Mouse (Mus musculus) neural tube, embryonic 15.5 days (tissue): ENCODE measurements around the gene 1700025G04Rik. TPM values are rescaled to one million over a fixed set of nuclear protein-coding genes. Genes with fewer than 3 reads are reported as not detected.

Experiments used
- ATAC-seq: fragments of 200-750 bp; cut with Nextera tagmentation; 2 replicates; pipeline ENCODE4 v1.8.0; 2017; ENCODE audit warnings: mild to moderate bottlenecking, moderate TSS enrichment, moderate library complexity; ENCODE audit not compliant: low FRiP score
- H3K27ac ChIP-seq: fragments of 300-500 bp; sonication (generic); replicated peaks from 2 replicates; pipeline ENCODE4 v1.5.1; 2015; ENCODE audit warnings: mild to moderate bottlenecking, inconsistent platforms
- H3K27me3 ChIP-seq: fragments of 300-500 bp; sonication (generic); replicated peaks from 2 replicates; pipeline ENCODE4 v1.6.1; 2015; ENCODE audit warnings: inconsistent platforms
- H3K36me3 ChIP-seq: fragments of 300-500 bp; sonication (generic); 2 replicates; pipeline ENCODE4 v1.6.1; 2015; ENCODE audit warnings: inconsistent platforms
- H3K4me1 ChIP-seq: fragments of 300-500 bp; sonication (generic); 2 replicates; pipeline ENCODE4 v1.6.1; 2015; ENCODE audit warnings: inconsistent platforms
- H3K4me2 ChIP-seq: fragments of 300-500 bp; sonication (generic); 2 replicates; pipeline ENCODE4 v1.6.1; 2015; ENCODE audit warnings: inconsistent platforms, mild to moderate bottlenecking, moderate library complexity
- H3K4me3 ChIP-seq: fragments of 300-500 bp; sonication (generic); replicated peaks from 2 replicates; pipeline ENCODE4 v1.5.1; 2015; ENCODE audit warnings: mild to moderate bottlenecking, inconsistent platforms
- H3K9ac ChIP-seq: fragments of 300-500 bp; sonication (generic); replicated peaks from 2 replicates; pipeline ENCODE4 v1.6.1; 2015; ENCODE audit warnings: mild to moderate bottlenecking, inconsistent platforms
- H3K9me3 ChIP-seq: fragments of 300-500 bp; sonication (generic); replicated peaks from 2 replicates; pipeline ENCODE4 v1.6.1; 2016; ENCODE audit warnings: inconsistent platforms
- WGBS: fragments of 180-500 bp; shearing (Covaris S2); methylation state at CpG from one replicate; pipeline ENCODE4 v1.1.7; 2015; ENCODE audit warnings: mixed read lengths; 5-methylcytosine and 5-hydroxymethylcytosine counted together
- polyA plus RNA-seq: library from polyadenylated mRNA; unstranded; fragments of >200 nt; fragmentation: Nextera tagmentation; extraction: Ambion mirVana; gene quantifications from 2 replicates; pipeline ENCODE4 v1.2.1, GENCODE M21; 2015

1700025G04Rik gene
- polyA plus RNA-seq, 1 experiment from 2014 or later, result 35.7 TPM

GRCm38 (mm10) chr1:152028718-152029117, 61.2 kb downstream of the 1700025G04Rik start:
- no peaks in the 10 kb centered on the region for H3K9me3 ChIP-seq
- H3K4me2 ChIP-seq, result no peak overlapping the region
- no peaks in the 10 kb centered on the region for H3K27me3 ChIP-seq
- no peak for ATAC-seq
- peaks cover 9% of the 10 kb centered on the region; the same call in 1 of the 2 replicates for H3K4me1 ChIP-seq
- 91% methylated on average over 4 of the region's 4 CpGs for WGBS
- no peak overlapping the region for H3K27ac ChIP-seq
- H3K9ac ChIP-seq, result no peak overlapping the region
- H3K36me3 ChIP-seq, result no peaks in the 10 kb centered on the region
- H3K4me3 ChIP-seq, result no peak overlapping the region

GRCm38 (mm10) chr1:152026762-152027161, 63.2 kb downstream of the 1700025G04Rik start:
- Histone ChIP-seq H3K27ac (no peak overlapping the region), H3K36me3 (no peaks in the 10 kb centered on the region), H3K9ac (no peak overlapping the region), H3K27me3 (no peaks in the 10 kb centered on the region), H3K4me3 (no peak overlapping the region), H3K4me1 (peaks cover 9% of the 10 kb centered on the region; the same call in 1 of the 2 replicates), H3K4me2 (no peak overlapping the region), H3K9me3 (no peaks in the 10 kb centered on the region)
- no peak for ATAC-seq
- 93% methylated on average over 4 of the region's 4 CpGs for WGBS

GRCm38 (mm10) chr1:152025308-152025707, 64.6 kb downstream of the 1700025G04Rik start:
- Histone ChIP-seq H3K9ac (no peak overlapping the region), H3K9me3 (no peaks in the 10 kb centered on the region), H3K27me3 (no peaks in the 10 kb centered on the region), H3K4me1 (peaks cover 5% of the 10 kb centered on the region; the same call in 1 of the 2 replicates), H3K36me3 (no peaks in the 10 kb centered on the region), H3K4me2 (no peak overlapping the region), H3K27ac (no peak overlapping the region), H3K4me3 (no peak overlapping the region)
- 88% methylated on average over 4 of the region's 4 CpGs for WGBS
- no peak for ATAC-seq

- no peak overlapping the region for H3K4me2 ChIP-seq
- H3K36me3 ChIP-seq, result no peaks in the 10 kb centered on the region
- H3K9ac ChIP-seq, result no peak overlapping the region
- no peaks in the 10 kb centered on the region for H3K27me3 ChIP-seq
- H3K9me3 ChIP-seq, result no peaks in the 10 kb centered on the region
- H3K4me3 ChIP-seq, result no peak overlapping the region
- peak; percentile 28; the same call in 1 of the 2 replicates for ATAC-seq
- WGBS, result 69% methylated on average over 18 of the region's 18 CpGs
- no peak overlapping the region for H3K27ac ChIP-seq
- H3K4me1 ChIP-seq, result peaks cover 11% of the 10 kb centered on the region
Observed at GRCm38 (mm10) chr1:152024019-152024787, 65.7 kb downstream of the 1700025G04Rik start.

GRCm38 (mm10) chr1:152020812-152021211, 69.1 kb downstream of the 1700025G04Rik start:
- H3K27me3 ChIP-seq, result no peaks in the 10 kb centered on the region
- H3K9me3 ChIP-seq, result no peaks in the 10 kb centered on the region
- H3K4me2 ChIP-seq, result no peak overlapping the region
- no peak overlapping the region for H3K27ac ChIP-seq
- H3K4me1 ChIP-seq, result peaks cover 16% of the 10 kb centered on the region
- no peak overlapping the region for H3K9ac ChIP-seq
- ATAC-seq, result no peak
- WGBS, result 91% methylated on average over 6 of the region's 6 CpGs
- H3K4me3 ChIP-seq, result no peak overlapping the region
- no peaks in the 10 kb centered on the region for H3K36me3 ChIP-seq

- WGBS, result 92% methylated on average over 5 of the region's 5 CpGs
Observed at GRCm38 (mm10) chr1:152020070-152020469, 69.9 kb downstream of the 1700025G04Rik start.

GRCm38 (mm10) chr1:152019196-152019595, 70.7 kb downstream of the 1700025G04Rik start:
- Histone ChIP-seq H3K27me3 (no peaks in the 10 kb centered on the region), H3K9me3 (no peaks in the 10 kb centered on the region), H3K4me1 (peaks cover 14% of the 10 kb centered on the region), H3K27ac (no peak overlapping the region), H3K9ac (no peak overlapping the region), H3K4me2 (no peak overlapping the region), H3K36me3 (no peaks in the 10 kb centered on the region), H3K4me3 (no peak overlapping the region)
- 13% methylated on average over 5 of the region's 5 CpGs for WGBS
- ATAC-seq, result peak; percentile 62; the same call in 1 of the 2 replicates

More at GRCm38 (mm10) chr1:152020070-152020469, 69.9 kb downstream of the 1700025G04Rik start:
- no peaks in the 10 kb centered on the region for H3K27me3 ChIP-seq
- no peaks in the 10 kb centered on the region for H3K9me3 ChIP-seq
- H3K9ac ChIP-seq, result no peak overlapping the region
- peaks cover 16% of the 10 kb centered on the region for H3K4me1 ChIP-seq
- H3K4me3 ChIP-seq, result no peak overlapping the region
- H3K4me2 ChIP-seq, result no peak overlapping the region
- no peaks in the 10 kb centered on the region for H3K36me3 ChIP-seq
- no peak for ATAC-seq
- H3K27ac ChIP-seq, result no peak overlapping the region

- 67% methylated on average over 3 of the region's 3 CpGs for WGBS
- Histone ChIP-seq H3K9ac (no peak overlapping the region), H3K4me3 (no peak overlapping the region), H3K4me1 (peaks cover 11% of the 10 kb centered on the region; the same call in 1 of the 2 replicates), H3K27ac (no peak overlapping the region), H3K4me2 (no peak overlapping the region), H3K9me3 (no peaks in the 10 kb centered on the region), H3K36me3 (no peaks in the 10 kb centered on the region), H3K27me3 (no peaks in the 10 kb centered on the region)
- no peak for ATAC-seq
Observed at GRCm38 (mm10) chr1:152018322-152018721, 71.6 kb downstream of the 1700025G04Rik start.

GRCm38 (mm10) chr1:152016663-152017062, 73.3 kb downstream of the 1700025G04Rik start:
- H3K27ac ChIP-seq, result no peak overlapping the region
- WGBS, result 93% methylated on average over 3 of the region's 3 CpGs
- ATAC-seq, result no peak
- H3K4me2 ChIP-seq, result no peak overlapping the region
- H3K27me3 ChIP-seq, result no peaks in the 10 kb centered on the region
- no peak overlapping the region for H3K9ac ChIP-seq
- no peaks in the 10 kb centered on the region for H3K36me3 ChIP-seq
- no peak overlapping the region for H3K4me3 ChIP-seq
- H3K9me3 ChIP-seq, result no peaks in the 10 kb centered on the region
- peaks cover 16% of the 10 kb centered on the region for H3K4me1 ChIP-seq

GRCm38 (mm10) chr1:152015555-152016125, 74.3 kb downstream of the 1700025G04Rik start:
- H3K4me3 ChIP-seq, result no peak overlapping the region
- no peak overlapping the region for H3K4me2 ChIP-seq
- H3K36me3 ChIP-seq, result no peaks in the 10 kb centered on the region
- no peak overlapping the region for H3K27ac ChIP-seq
- 81% methylated on average over 7 of the region's 7 CpGs for WGBS
- H3K27me3 ChIP-seq, result no peaks in the 10 kb centered on the region
- peaks cover 19% of the 10 kb centered on the region for H3K4me1 ChIP-seq
- ATAC-seq, result no peak
- no peaks in the 10 kb centered on the region for H3K9me3 ChIP-seq
- no peak overlapping the region for H3K9ac ChIP-seq

- H3K4me2 ChIP-seq, result no peak overlapping the region
- peaks cover 25% of the 10 kb centered on the region; the same call in 1 of the 2 replicates for H3K4me1 ChIP-seq
- no peak for ATAC-seq
- no peaks in the 10 kb centered on the region for H3K27me3 ChIP-seq
- no peaks in the 10 kb centered on the region for H3K9me3 ChIP-seq
- no peaks in the 10 kb centered on the region for H3K36me3 ChIP-seq
- H3K9ac ChIP-seq, result no peak overlapping the region
- 87% methylated on average over 5 of the region's 5 CpGs for WGBS
- H3K27ac ChIP-seq, result no peak overlapping the region
- H3K4me3 ChIP-seq, result no peak overlapping the region
Observed at GRCm38 (mm10) chr1:152011741-152012140, 78.2 kb downstream of the 1700025G04Rik start.
